Mouse (Mus musculus) embryonic facial prominence, embryonic 12.5 days (tissue): ENCODE results near the gene Strip2. TPM values are rescaled to one million over a fixed set of nuclear protein-coding genes. Genes with fewer than 3 reads are reported as not detected.
A peak's percentile ranks its signal among the peaks of the same experiment; 100 is the strongest.

Source experiments
- ATAC-seq: fragments of 200-750 bp; cut with Nextera tagmentation; 2 replicates; pipeline ENCODE4 v1.8.0; 2017; ENCODE audit not compliant: insufficient number of reproducible peaks, insufficient read depth, low FRiP score, low TSS enrichment
- H3K27ac ChIP-seq: fragments of 300-500 bp; sonication (generic); 2 replicates; pipeline ENCODE4 v1.5.1; 2016; ENCODE audit warnings: mild to moderate bottlenecking
- H3K27me3 ChIP-seq: fragments of 300-500 bp; sonication (generic); 2 replicates; pipeline ENCODE4 v1.6.1; 2016; ENCODE audit warnings: mild to moderate bottlenecking, moderate library complexity
- H3K36me3 ChIP-seq: fragments of 300-500 bp; sonication (generic); 2 replicates; pipeline ENCODE4 v1.6.1; 2016; ENCODE audit warnings: mild to moderate bottlenecking
- H3K4me1 ChIP-seq: fragments of 300-500 bp; sonication (generic); 2 replicates; pipeline ENCODE4 v1.6.1; 2016
- H3K4me2 ChIP-seq: fragments of 300-500 bp; sonication (generic); replicated peaks from 2 replicates; pipeline ENCODE4 v1.6.1; 2016; ENCODE audit warnings: mild to moderate bottlenecking, moderate library complexity
- H3K4me3 ChIP-seq: fragments of 300-500 bp; sonication (generic); 2 replicates; pipeline ENCODE4 v1.5.1; 2016; ENCODE audit warnings: mild to moderate bottlenecking
- H3K9ac ChIP-seq: fragments of 300-500 bp; sonication (generic); 2 replicates; pipeline ENCODE4 v1.6.1; 2016; ENCODE audit warnings: mild to moderate bottlenecking, moderate library complexity
- H3K9me3 ChIP-seq: fragments of 300-500 bp; sonication (generic); 2 replicates; pipeline ENCODE4 v1.6.1; 2016; ENCODE audit warnings: mild to moderate bottlenecking, moderate library complexity
- WGBS: fragments of 180-500 bp; shearing (Covaris S2); methylation state at CpG from one replicate; pipeline ENCODE4 v1.1.7; 2016; 5-methylcytosine and 5-hydroxymethylcytosine counted together
- polyA plus RNA-seq: library from polyadenylated mRNA; unstranded; fragments of >200 nt; fragmentation: Nextera tagmentation; extraction: Ambion mirVana; gene quantifications from 2 replicates; pipeline ENCODE4 v1.2.1, GENCODE M21; 2016

Strip2 gene
- polyA plus RNA-seq, 1 experiment from 2014 or later = 1.0 TPM

DNA sequence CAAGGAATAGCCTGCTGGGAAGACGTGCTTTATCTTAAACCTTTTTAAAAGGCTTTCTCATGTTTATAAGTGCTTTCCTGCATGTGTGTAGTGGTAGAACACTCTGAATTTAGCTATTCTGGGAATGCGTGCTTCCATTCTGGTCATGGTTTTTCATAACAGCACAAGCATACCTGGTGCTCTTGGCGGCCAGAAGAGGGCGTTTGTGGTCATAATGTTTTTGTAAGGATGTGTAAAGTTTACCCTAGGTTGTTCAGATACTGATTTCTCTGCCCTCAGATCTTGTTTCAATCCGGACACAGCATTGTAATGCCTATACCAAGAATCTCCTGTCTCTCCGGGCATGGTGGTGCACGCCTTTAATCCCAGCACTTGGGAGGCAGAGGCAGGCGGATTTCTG lies 58.0 kb downstream of the Strip2 start:
- Histone ChIP-seq H3K4me2 (no peak overlapping the region), H3K9ac (no peak overlapping the region), H3K4me3 (no peak overlapping the region), H3K27ac (no peak overlapping the region), H3K4me1 (no peaks in the 10 kb centered on the region), H3K36me3 (no peaks in the 10 kb centered on the region), H3K9me3 (no peaks in the 10 kb centered on the region), H3K27me3 (no peaks in the 10 kb centered on the region)
- WGBS = 63% methylated on average over 8 of the region's 8 CpGs
- no peak for ATAC-seq

DNA sequence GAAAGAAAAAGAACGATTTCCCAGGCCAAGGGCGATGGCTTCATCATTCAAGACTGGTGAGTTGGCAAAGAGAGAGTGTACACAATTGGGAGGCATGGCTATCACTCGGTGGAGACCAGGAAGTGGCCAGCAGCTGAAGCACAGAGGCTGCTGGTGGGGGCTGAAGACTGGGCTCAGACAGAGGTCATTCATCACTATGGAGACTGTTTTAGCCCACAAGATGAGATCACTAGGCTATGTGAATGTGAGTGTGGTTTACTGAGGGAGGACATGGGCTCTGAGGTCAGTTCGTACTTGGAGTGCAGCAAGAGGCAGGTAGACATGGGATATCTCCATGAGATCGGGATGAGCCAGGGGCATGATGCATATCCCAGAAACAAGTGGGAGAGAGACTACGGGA lies 63.6 kb downstream of the Strip2 start:
- Histone ChIP-seq H3K27me3 (no peaks in the 10 kb centered on the region), H3K9ac (no peak overlapping the region), H3K9me3 (no peaks in the 10 kb centered on the region), H3K4me3 (no peak overlapping the region), H3K4me1 (peaks cover under 1% of the 10 kb centered on the region; the same call in 1 of the 2 replicates), H3K36me3 (no peaks in the 10 kb centered on the region), H3K4me2 (no peak overlapping the region), H3K27ac (no peak overlapping the region)
- ATAC-seq = no peak
- 87% methylated on average over 6 of the region's 6 CpGs for WGBS

GRCm38 (mm10) chr6:29981797-29982196 lies 65.0 kb downstream of the Strip2 start:
- peaks cover 6% of the 10 kb centered on the region; the same call in 1 of the 2 replicates for H3K4me1 ChIP-seq
- H3K27me3 ChIP-seq = peaks cover 9% of the 10 kb centered on the region; the same call in 1 of the 2 replicates
- no peaks in the 10 kb centered on the region for H3K36me3 ChIP-seq
- no peak overlapping the region for H3K4me3 ChIP-seq
- H3K9ac ChIP-seq = no peak overlapping the region
- no peaks in the 10 kb centered on the region for H3K9me3 ChIP-seq
- H3K27ac ChIP-seq = no peak overlapping the region
- no peak for ATAC-seq
- H3K4me2 ChIP-seq = no peak overlapping the region

GRCm38 (mm10) chr6:29985058-29985498 lies 68.3 kb downstream of the Strip2 start:
- H3K4me1 ChIP-seq = peaks cover 6% of the 10 kb centered on the region; the same call in 1 of the 2 replicates
- H3K36me3 ChIP-seq = no peaks in the 10 kb centered on the region
- no peaks in the 10 kb centered on the region for H3K9me3 ChIP-seq
- no peak overlapping the region for H3K27ac ChIP-seq
- H3K4me3 ChIP-seq = peak overlapping the region; percentile 52
- ATAC-seq = peak; percentile 83; the same call in 1 of the 2 replicates
- peak overlapping the region; percentile 55 for H3K9ac ChIP-seq
- H3K27me3 ChIP-seq = peaks cover 14% of the 10 kb centered on the region
- WGBS = under 1% methylated on average over 37 of the region's 37 CpGs
- H3K4me2 ChIP-seq = peak overlapping the region; percentile 82

- no peaks in the 10 kb centered on the region for H3K9me3 ChIP-seq
- H3K4me2 ChIP-seq = peak overlapping the region; percentile 82
- H3K4me1 ChIP-seq = peaks cover 6% of the 10 kb centered on the region; the same call in 1 of the 2 replicates
- peaks cover 14% of the 10 kb centered on the region for H3K27me3 ChIP-seq
- peak overlapping the region; percentile 52 for H3K4me3 ChIP-seq
- no peak overlapping the region for H3K27ac ChIP-seq
- peak overlapping the region; percentile 55 for H3K9ac ChIP-seq
- H3K36me3 ChIP-seq = no peaks in the 10 kb centered on the region
- 2% methylated on average over 14 of the region's 14 CpGs for WGBS
- ATAC-seq = no peak
Measured at GRCm38 (mm10) chr6:29985504-29985903, 68.7 kb downstream of the Strip2 start.

- no peaks in the 10 kb centered on the region for H3K9me3 ChIP-seq
- 0 out of 2 replicates have a peak overlapping the region, but pooled peaks have one; percentile 55 for H3K9ac ChIP-seq
- no peaks in the 10 kb centered on the region for H3K36me3 ChIP-seq
- peak overlapping the region; percentile 52 for H3K4me3 ChIP-seq
- no peak for ATAC-seq
- H3K27ac ChIP-seq = no peak overlapping the region
- H3K4me2 ChIP-seq = peak overlapping the region; percentile 82
- peaks cover 6% of the 10 kb centered on the region; the same call in 1 of the 2 replicates for H3K4me1 ChIP-seq
- WGBS = 54% methylated on average over 6 of the region's 6 CpGs
- peaks cover 14% of the 10 kb centered on the region for H3K27me3 ChIP-seq
Measured at GRCm38 (mm10) chr6:29985986-29986385, 69.2 kb downstream of the Strip2 start.

DNA sequence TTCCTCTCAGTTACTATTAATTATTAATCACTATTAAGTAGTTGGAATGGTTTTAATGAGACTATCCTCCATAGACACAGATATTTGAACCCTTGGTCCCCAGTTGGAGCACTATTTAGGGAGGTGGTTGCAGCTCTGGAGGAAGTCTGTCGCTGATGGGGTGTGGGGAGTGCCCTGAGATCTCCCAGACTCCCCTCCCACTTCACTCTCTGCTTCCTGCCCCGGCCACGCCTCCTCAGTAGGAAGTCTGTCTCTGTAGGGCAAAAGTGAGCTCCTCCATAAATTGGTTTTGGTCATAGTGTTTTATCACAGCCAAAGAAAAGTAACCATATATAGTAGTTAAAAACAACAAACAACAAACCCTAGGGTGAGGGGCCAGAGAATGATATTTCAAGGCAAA lies 70.4 kb downstream of the Strip2 start:
- Histone ChIP-seq H3K36me3 (no peaks in the 10 kb centered on the region), H3K4me3 (no peak overlapping the region), H3K9me3 (no peaks in the 10 kb centered on the region), H3K27ac (no peak overlapping the region), H3K9ac (no peak overlapping the region), H3K4me2 (no peak overlapping the region), H3K4me1 (peaks cover 6% of the 10 kb centered on the region; the same call in 1 of the 2 replicates), H3K27me3 (peaks cover 14% of the 10 kb centered on the region)
- WGBS = 55% methylated on average over 3 of the region's 3 CpGs
- no peak for ATAC-seq

- H3K9ac ChIP-seq = no peak overlapping the region
- no peak overlapping the region for H3K4me3 ChIP-seq
- no peaks in the 10 kb centered on the region for H3K4me1 ChIP-seq
- 68% methylated on average over 9 of the region's 9 CpGs for WGBS
- no peaks in the 10 kb centered on the region for H3K36me3 ChIP-seq
- H3K4me2 ChIP-seq = no peak overlapping the region
- no peak for ATAC-seq
- H3K27ac ChIP-seq = no peak overlapping the region
- H3K9me3 ChIP-seq = no peaks in the 10 kb centered on the region
- no peaks in the 10 kb centered on the region for H3K27me3 ChIP-seq
Measured at GRCm38 (mm10) chr6:29998140-29998539, 81.3 kb downstream of the Strip2 start.

DNA sequence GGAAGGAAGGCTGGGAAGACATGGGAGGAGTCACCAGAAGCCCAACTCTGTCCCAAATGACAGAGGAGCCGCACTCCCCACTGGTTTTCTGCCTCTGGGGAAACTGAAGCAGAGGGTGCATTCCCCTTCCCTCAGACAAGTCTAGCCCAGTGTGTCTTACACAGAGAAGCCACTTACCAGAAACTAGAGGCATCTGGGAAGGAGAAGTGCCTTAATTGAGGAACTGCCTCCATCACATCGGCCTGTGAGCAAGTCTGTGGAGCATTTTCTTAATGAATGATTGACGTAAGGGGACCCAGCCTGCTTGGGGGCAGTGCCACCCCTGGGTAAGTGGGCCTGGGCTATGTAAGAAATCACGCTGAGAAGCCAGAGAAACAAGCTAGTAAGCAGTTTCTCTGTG lies 82.0 kb downstream of the Strip2 start:
- Histone ChIP-seq H3K27me3 (no peaks in the 10 kb centered on the region), H3K9ac (no peak overlapping the region), H3K36me3 (no peaks in the 10 kb centered on the region), H3K4me1 (no peaks in the 10 kb centered on the region), H3K4me3 (no peak overlapping the region), H3K9me3 (no peaks in the 10 kb centered on the region), H3K27ac (no peak overlapping the region), H3K4me2 (no peak overlapping the region)
- 41% methylated on average over 4 of the region's 4 CpGs for WGBS
- ATAC-seq = no peak

DNA sequence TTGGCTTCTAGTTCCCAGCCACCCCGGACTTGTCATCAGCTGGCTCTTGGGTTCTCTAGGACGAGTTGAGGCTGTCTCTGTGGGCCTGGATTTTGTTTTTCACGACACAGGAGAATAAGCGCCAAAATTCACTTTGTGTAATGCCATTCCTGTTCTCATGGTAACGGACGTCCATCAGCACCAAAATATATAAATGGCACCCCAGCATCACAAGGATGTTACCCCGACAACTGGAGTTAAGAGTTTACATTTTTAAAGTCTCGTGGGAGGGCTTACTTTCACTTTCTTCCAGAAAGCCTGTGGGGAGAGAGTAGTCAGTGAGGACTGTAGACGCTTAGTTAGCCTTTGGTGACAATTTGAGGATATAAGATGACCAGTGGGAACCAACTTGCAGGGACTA lies 85.8 kb downstream of the Strip2 start:
- H3K9me3 ChIP-seq = no peaks in the 10 kb centered on the region
- no peak overlapping the region for H3K27ac ChIP-seq
- H3K36me3 ChIP-seq = no peaks in the 10 kb centered on the region
- H3K4me3 ChIP-seq = no peak overlapping the region
- no peaks in the 10 kb centered on the region for H3K4me1 ChIP-seq
- WGBS = 69% methylated on average over 9 of the region's 9 CpGs
- no peaks in the 10 kb centered on the region for H3K27me3 ChIP-seq
- H3K9ac ChIP-seq = no peak overlapping the region
- no peak for ATAC-seq
- no peak overlapping the region for H3K4me2 ChIP-seq

GRCm38 (mm10) chr6:30005851-30006250 lies 89.0 kb downstream of the Strip2 start:
- no peak for ATAC-seq
- H3K27me3 ChIP-seq = no peaks in the 10 kb centered on the region
- WGBS = 100% methylated on average over 1 of the region's 1 CpGs
- H3K36me3 ChIP-seq = no peaks in the 10 kb centered on the region
- H3K27ac ChIP-seq = no peak overlapping the region
- H3K9me3 ChIP-seq = no peaks in the 10 kb centered on the region
- H3K4me1 ChIP-seq = no peaks in the 10 kb centered on the region
- H3K4me3 ChIP-seq = no peak overlapping the region
- no peak overlapping the region for H3K9ac ChIP-seq
- H3K4me2 ChIP-seq = no peak overlapping the region

GRCm38 (mm10) chr6:30009204-30009603 lies 92.4 kb downstream of the Strip2 start:
- WGBS = 81% methylated on average over 7 of the region's 7 CpGs
- H3K9ac ChIP-seq = no peak overlapping the region
- no peaks in the 10 kb centered on the region for H3K36me3 ChIP-seq
- H3K27me3 ChIP-seq = no peaks in the 10 kb centered on the region
- no peak overlapping the region for H3K4me2 ChIP-seq
- no peak for ATAC-seq
- no peak overlapping the region for H3K4me3 ChIP-seq
- H3K27ac ChIP-seq = no peak overlapping the region
- H3K9me3 ChIP-seq = no peaks in the 10 kb centered on the region
- H3K4me1 ChIP-seq = no peaks in the 10 kb centered on the region
